Comparison of ENCODE assay signal across 11 mouse cellular contexts in the genomic region with DNA sequence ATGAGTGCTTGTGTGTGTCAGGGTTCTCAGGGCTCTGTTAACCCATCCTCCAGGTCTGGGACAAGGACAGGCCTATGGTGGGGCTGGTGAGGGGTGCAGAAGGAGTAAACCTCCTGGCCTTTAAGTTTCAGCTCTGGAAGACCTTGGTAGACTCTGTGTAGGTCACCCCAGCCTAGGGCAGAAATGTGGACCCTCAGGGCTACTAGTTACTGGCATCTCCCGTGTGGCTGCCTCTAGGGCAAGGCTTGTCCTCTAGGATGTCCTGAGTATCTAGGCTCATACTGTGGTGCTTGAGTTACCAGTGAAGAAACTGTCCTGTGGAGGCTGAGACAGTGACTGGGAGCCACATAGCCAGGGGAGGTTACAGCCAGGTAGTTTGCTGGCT. TPM values are rescaled to one million over a fixed set of nuclear protein-coding genes. Genes with fewer than 3 reads are reported as not detected.
DNase-seq lines count a peak whose midpoint lies in the region; ATAC-seq and TF ChIP-seq lines count a peak whose summit lies in the region.
"Had no signal": no experiment of that assay in that cellular context is flagged by ENCODE, and none has a peak within 500 bp of the region (broad histone marks: within the 10 kb centered on the region; RNA-seq: fewer than 3 reads in every experiment).

No protein-coding gene starts in this region.

- DNase-seq in kidney, adult 18-20 months: no peak
- DNase-seq in ES-E14 (ENCODE audit: low read depth, low spot score): no peak
- DNase-seq in limb, embryonic 11.5 days (ENCODE audit: low spot score): no peak
- DNase-seq in adrenal gland, postnatal 14 days: no peak
- DNase-seq in layer of hippocampus, adult 18-20 months (ENCODE audit: low spot score in 2 of 2): no peak
- DNase-seq: cerebellum, postnatal 25 days; right cerebral cortex, postnatal 14 days; thymus, adult 18-20 months had no signal

- 82% methylated on average over 1 of the region's 1 CpGs for WGBS in forebrain, embryonic 13.5 days
- WGBS in forebrain, embryonic 16.5 days: 88% methylated on average over 1 of the region's 1 CpGs
- WGBS in kidney, embryonic 15.5 days: 31% methylated on average over 1 of the region's 1 CpGs
- WGBS in limb, embryonic 11.5 days: 58% methylated on average over 1 of the region's 1 CpGs

- H3K4me1 ChIP-seq in forebrain, embryonic 13.5 days: peaks cover 80% of the 10 kb centered on the region
- H3K4me1 ChIP-seq in forebrain, embryonic 16.5 days (replicated peaks; ENCODE audit: control insufficient read depth, insufficient read depth, low read length): peaks cover 28% of the 10 kb centered on the region
- H3K4me1 ChIP-seq in kidney, embryonic 15.5 days: peaks cover 100% of the 10 kb centered on the region
- peaks cover 32 to 85% of the 10 kb centered on the region in 2 experiments for H3K4me1 ChIP-seq in ES-E14 (ENCODE audit: control insufficient read depth in 2 of 2, insufficient read depth in 2 of 2, low read length in 2 of 2, poor library complexity in 1 of 2)
- peaks cover 85% of the 10 kb centered on the region for H3K4me1 ChIP-seq in limb, embryonic 11.5 days (ENCODE audit: control insufficient read depth, insufficient read depth, low read length)

- H3K9ac ChIP-seq in forebrain, embryonic 13.5 days: peak overlapping the region; percentile 22; the same call in 1 of the 2 replicates
- H3K9ac ChIP-seq in forebrain, embryonic 16.5 days (replicated peaks; ENCODE audit: low read depth, low read length): no peak overlapping the region
- peak overlapping the region; percentile 11; the same call in 1 of the 2 replicates for H3K9ac ChIP-seq in kidney, embryonic 15.5 days
- H3K9ac ChIP-seq in ES-E14 (ENCODE audit: insufficient read depth, low read depth, low read length, poor library complexity, severe bottlenecking): no peak overlapping the region; the same call in 1 of the 2 replicates
- H3K9ac ChIP-seq in limb, embryonic 11.5 days (ENCODE audit: low read length): no peak overlapping the region

- in situ Hi-C loops in ES-E14 (cut with MboI; ENCODE audit: low sequenced_read_pairs in 2 of 2, unreplicated experiment in 2 of 2): no loop called here

- H3K4me3 ChIP-seq in forebrain, embryonic 13.5 days: no peak overlapping the region
- H3K4me3 ChIP-seq in forebrain, embryonic 16.5 days (replicated peaks; ENCODE audit: low read length): no peak overlapping the region
- no peak overlapping the region for H3K4me3 ChIP-seq in kidney, embryonic 15.5 days (replicated peaks)
- no peak overlapping the region for H3K4me3 ChIP-seq in ES-E14 (ENCODE audit: insufficient read depth in 1 of 2, low read depth in 1 of 2, low read length in 2 of 2, poor library complexity in 1 of 2, severe bottlenecking in 1 of 2)
- no peak overlapping the region for H3K4me3 ChIP-seq in limb, embryonic 11.5 days (ENCODE audit: low read depth, low read length)

- ATAC-seq in forebrain, embryonic 13.5 days: no peak
- ATAC-seq in forebrain, embryonic 16.5 days: no peak
- ATAC-seq in kidney, embryonic 15.5 days (replicated peaks; ENCODE audit: low FRiP score): no peak
- ATAC-seq in limb, embryonic 11.5 days (ENCODE audit: insufficient number of reproducible peaks, low FRiP score, low TSS enrichment, low read depth): peak; percentile 4; the same call in 1 of the 2 replicates

- 0 out of 2 replicates have a peak, but pooled peaks cover 5% of the 10 kb centered on the region for H3K36me3 ChIP-seq in forebrain, embryonic 13.5 days (ENCODE audit: poor library complexity, severe bottlenecking)
- no peaks in the 10 kb centered on the region for H3K36me3 ChIP-seq in forebrain, embryonic 16.5 days (ENCODE audit: control insufficient read depth, insufficient read depth)
- H3K36me3 ChIP-seq in kidney, embryonic 15.5 days: no peaks in the 10 kb centered on the region
- peaks cover 4% of the 10 kb centered on the region; the same call in 1 of the 2 replicates for H3K36me3 ChIP-seq in ES-E14 (ENCODE audit: control insufficient read depth, insufficient read depth, low read length, poor library complexity, severe bottlenecking)
- no peaks in the 10 kb centered on the region for H3K36me3 ChIP-seq in limb, embryonic 11.5 days (ENCODE audit: control insufficient read depth, insufficient read depth, low read length)

- no peak overlapping the region for H3K27ac ChIP-seq in forebrain, embryonic 13.5 days
- H3K27ac ChIP-seq in forebrain, embryonic 16.5 days (ENCODE audit: low read length): no peak overlapping the region
- H3K27ac ChIP-seq in kidney, embryonic 15.5 days: peak overlapping the region; percentile 93
- H3K27ac ChIP-seq in ES-E14 (ENCODE audit: insufficient read depth, low read depth, low read length, poor library complexity, severe bottlenecking): peak overlapping the region; percentile 22; the same call in 1 of the 2 replicates
- peak overlapping the region; percentile 90 for H3K27ac ChIP-seq in limb, embryonic 11.5 days (replicated peaks; ENCODE audit: low read depth, low read length)

- H3K27me3 ChIP-seq in forebrain, embryonic 13.5 days: no peaks in the 10 kb centered on the region
- no peaks in the 10 kb centered on the region for H3K27me3 ChIP-seq in forebrain, embryonic 16.5 days (replicated peaks; ENCODE audit: control insufficient read depth, insufficient read depth, low read length)
- H3K27me3 ChIP-seq in kidney, embryonic 15.5 days: no peaks in the 10 kb centered on the region
- no peaks in the 10 kb centered on the region for H3K27me3 ChIP-seq in limb, embryonic 11.5 days (ENCODE audit: control insufficient read depth, insufficient read depth, low read length)

- H3K4me2 ChIP-seq in forebrain, embryonic 13.5 days: no peak overlapping the region
- H3K4me2 ChIP-seq in forebrain, embryonic 16.5 days (ENCODE audit: low read length): no peak overlapping the region
- H3K4me2 ChIP-seq in kidney, embryonic 15.5 days: peak overlapping the region; percentile 24; the same call in 1 of the 2 replicates
- H3K4me2 ChIP-seq in limb, embryonic 11.5 days (ENCODE audit: low read depth, severe bottlenecking): peak overlapping the region; percentile 28

- no peaks in the 10 kb centered on the region for H3K9me3 ChIP-seq in forebrain, embryonic 13.5 days (replicated peaks)
- H3K9me3 ChIP-seq in forebrain, embryonic 16.5 days (ENCODE audit: control insufficient read depth, low read length): no peaks in the 10 kb centered on the region
- no peaks in the 10 kb centered on the region for H3K9me3 ChIP-seq in kidney, embryonic 15.5 days (replicated peaks)
- H3K9me3 ChIP-seq in ES-E14 (ENCODE audit: control insufficient read depth, insufficient read depth, low read depth, low read length): no peaks in the 10 kb centered on the region
- H3K9me3 ChIP-seq in limb, embryonic 11.5 days (ENCODE audit: control insufficient read depth, low read length): no peaks in the 10 kb centered on the region

TF ChIP-seq in ES-E14, 5 proteins besides CTCF, POLR2A, EP300 and RAD21 (continues in another document):
- TF ChIP-seq HCFC1 (IDR thresholded peaks at IDR 0.05; ENCODE audit: borderline replicate concordance, insufficient read depth, low read length): no peak
- TF ChIP-seq MAFK (IDR thresholded peaks at IDR 0.05; ENCODE audit: insufficient read depth, low read depth, low read length): no peak

RNA-seq across cellular contexts. Expression of gene Glis2, which starts 8.9 kb away (rescaled TPM):
- 16.7 and 19.4 TPM in 2 replicates for polyA plus RNA-seq in forebrain, embryonic 13.5 days (2015; fragmentation: Nextera tagmentation; extraction: Ambion mirVana)
- polyA plus RNA-seq in forebrain, embryonic 16.5 days (2015; fragmentation: Nextera tagmentation; extraction: Ambion mirVana): 10.8 and 12.1 TPM in 2 replicates
- polyA plus RNA-seq in kidney, embryonic 15.5 days (2015; fragmentation: Nextera tagmentation; extraction: Ambion mirVana): 41.2 and 43.8 TPM in 2 replicates
- total RNA-seq in ES-E14 (2012; rRNA removed): 18.2 and 19.6 TPM in 2 replicates
- polyA plus RNA-seq in limb, embryonic 11.5 days (2014; fragmentation: Nextera tagmentation; extraction: Ambion mirVana): 26.2 and 27.4 TPM in 2 replicates
- 23.7 and 25.1 TPM in 2 replicates for total RNA-seq in adrenal gland, postnatal 14 days (2021)
- 10 to 100 TPM in 1 of 2 experiments, 1 to 10 TPM in 1; 9.8 to 15.4 TPM for total RNA-seq in layer of hippocampus, adult 18-20 months (2021)

RNA-seq across cellular contexts. Expression of gene Pam16, which starts 21.3 kb away (rescaled TPM):
- polyA plus RNA-seq in forebrain, embryonic 13.5 days (2015; fragmentation: Nextera tagmentation; extraction: Ambion mirVana): 142 and 149 TPM in 2 replicates
- 132 and 157 TPM in 2 replicates for polyA plus RNA-seq in forebrain, embryonic 16.5 days (2015; fragmentation: Nextera tagmentation; extraction: Ambion mirVana)
- polyA plus RNA-seq in kidney, embryonic 15.5 days (2015; fragmentation: Nextera tagmentation; extraction: Ambion mirVana): 90.1 and 92.6 TPM in 2 replicates
- total RNA-seq in ES-E14 (2012; rRNA removed): 127 and 131 TPM in 2 replicates
- polyA plus RNA-seq in limb, embryonic 11.5 days (2014; fragmentation: Nextera tagmentation; extraction: Ambion mirVana): 107 and 115 TPM in 2 replicates
- total RNA-seq in adrenal gland, postnatal 14 days (2021): 108 and 140 TPM in 2 replicates
- total RNA-seq in layer of hippocampus, adult 18-20 months (2021): 10 to 100 TPM; 79.8 to 81.0 TPM

RNA-seq across cellular contexts. Expression of gene Vasn, which starts 36.3 kb away (rescaled TPM):
- polyA plus RNA-seq in forebrain, embryonic 13.5 days (2015; fragmentation: Nextera tagmentation; extraction: Ambion mirVana): 2.3 and 2.7 TPM in 2 replicates
- polyA plus RNA-seq in forebrain, embryonic 16.5 days (2015; fragmentation: Nextera tagmentation; extraction: Ambion mirVana): 3.2 and 4.3 TPM in 2 replicates
- polyA plus RNA-seq in kidney, embryonic 15.5 days (2015; fragmentation: Nextera tagmentation; extraction: Ambion mirVana): 22.7 and 23.5 TPM in 2 replicates
- 8.7 and 11.2 TPM in 2 replicates for total RNA-seq in ES-E14 (2012; rRNA removed)
- 20.2 and 22.3 TPM in 2 replicates for polyA plus RNA-seq in limb, embryonic 11.5 days (2014; fragmentation: Nextera tagmentation; extraction: Ambion mirVana)
- total RNA-seq in adrenal gland, postnatal 14 days (2021): 11.4 and 14.9 TPM in 2 replicates
- 1 to 10 TPM; 4.5 to 5.3 TPM for total RNA-seq in layer of hippocampus, adult 18-20 months (2021)

RNA-seq across cellular contexts. Expression of gene Dnaja3, which starts 36.3 kb away (rescaled TPM):
- polyA plus RNA-seq in forebrain, embryonic 13.5 days (2015; fragmentation: Nextera tagmentation; extraction: Ambion mirVana): 48.0 and 53.2 TPM in 2 replicates
- 60.3 and 61.9 TPM in 2 replicates for polyA plus RNA-seq in forebrain, embryonic 16.5 days (2015; fragmentation: Nextera tagmentation; extraction: Ambion mirVana)
- 77.7 and 81.4 TPM in 2 replicates for polyA plus RNA-seq in kidney, embryonic 15.5 days (2015; fragmentation: Nextera tagmentation; extraction: Ambion mirVana)
- 45.5 and 53.2 TPM in 2 replicates for total RNA-seq in ES-E14 (2012; rRNA removed)
- 56.5 and 59.1 TPM in 2 replicates for polyA plus RNA-seq in limb, embryonic 11.5 days (2014; fragmentation: Nextera tagmentation; extraction: Ambion mirVana)
- 166 and 173 TPM in 2 replicates for total RNA-seq in adrenal gland, postnatal 14 days (2021)
- 10 to 100 TPM; 66.1 to 66.9 TPM for total RNA-seq in layer of hippocampus, adult 18-20 months (2021)

RNA-seq across cellular contexts. Expression of gene Tfap4, which starts 43.8 kb away (rescaled TPM):
- 15.7 and 17.3 TPM in 2 replicates for polyA plus RNA-seq in forebrain, embryonic 13.5 days (2015; fragmentation: Nextera tagmentation; extraction: Ambion mirVana)
- 13.2 and 14.9 TPM in 2 replicates for polyA plus RNA-seq in forebrain, embryonic 16.5 days (2015; fragmentation: Nextera tagmentation; extraction: Ambion mirVana)
- 24.6 and 25.7 TPM in 2 replicates for polyA plus RNA-seq in kidney, embryonic 15.5 days (2015; fragmentation: Nextera tagmentation; extraction: Ambion mirVana)
- total RNA-seq in ES-E14 (2012; rRNA removed): 15.4 and 19.0 TPM in 2 replicates
- polyA plus RNA-seq in limb, embryonic 11.5 days (2014; fragmentation: Nextera tagmentation; extraction: Ambion mirVana): 34.7 and 35.3 TPM in 2 replicates
- total RNA-seq in adrenal gland, postnatal 14 days (2021): 5.7 and 9.2 TPM in 2 replicates
- 1 to 10 TPM; 5.3 TPM for total RNA-seq in layer of hippocampus, adult 18-20 months (2021)

Comparison
In these comparisons a context has a peak if more than half of its experiments do, and no peak if none do; other contexts are left out.
1. H3K9ac ChIP-seq: peak in forebrain, embryonic 13.5 days (single experiment) and kidney, embryonic 15.5 days (single experiment); none in forebrain, embryonic 16.5 days (single experiment), ES-E14 (single experiment) and limb, embryonic 11.5 days (single experiment).
2. H3K27ac ChIP-seq: peak in kidney, embryonic 15.5 days (single experiment), ES-E14 (single experiment) and limb, embryonic 11.5 days (single experiment); none in forebrain, embryonic 13.5 days (single experiment) and forebrain, embryonic 16.5 days (single experiment).
3. H3K4me2 ChIP-seq: peak in kidney, embryonic 15.5 days (single experiment) and limb, embryonic 11.5 days (single experiment); none in forebrain, embryonic 13.5 days (single experiment) and forebrain, embryonic 16.5 days (single experiment).